Comparison of ENCODE assay signal across 8 mouse cellular contexts in genomic region chr15:12490969-12491368, GRCm38 (mm10).
DNase-seq lines count a peak whose midpoint lies in the region; ATAC-seq lines count a peak whose summit lies in the region.

No protein-coding gene starts in this region.

- no peak overlapping the region for H3K4me3 ChIP-seq in forebrain, embryonic 15.5 days
- no peak overlapping the region for H3K4me3 ChIP-seq in hindbrain, embryonic 11.5 days (ENCODE audit: low read depth, low read length)
- no peak overlapping the region for H3K4me3 ChIP-seq in midbrain, embryonic 14.5 days (replicated peaks; ENCODE audit: low read depth, low read length)

- peak; percentile 56 for DNase-seq in right cerebral cortex, adult 18-20 months
- no peak for DNase-seq in right cerebral cortex, postnatal 4 days
- peak; percentile 19 for DNase-seq in hindbrain, embryonic 11.5 days (ENCODE audit: low spot score)
- peak; percentile 32 to 38 for DNase-seq in left cerebral cortex, adult 18-20 months (ENCODE audit: low spot score in 2 of 2)
- peak; percentile 59 for DNase-seq in midbrain, embryonic 14.5 days
- no peak for DNase-seq in thymus, adult 18-20 months

- H3K9me3 ChIP-seq in forebrain, embryonic 15.5 days: no peaks in the 10 kb centered on the region
- no peaks in the 10 kb centered on the region for H3K9me3 ChIP-seq in hindbrain, embryonic 11.5 days (ENCODE audit: control insufficient read depth, low read length)
- no peaks in the 10 kb centered on the region for H3K9me3 ChIP-seq in midbrain, embryonic 14.5 days (ENCODE audit: control insufficient read depth, low read length)

- no peak overlapping the region for H3K9ac ChIP-seq in forebrain, embryonic 15.5 days (replicated peaks)
- no peak overlapping the region for H3K9ac ChIP-seq in hindbrain, embryonic 11.5 days (ENCODE audit: low read depth, low read length)
- no peak overlapping the region for H3K9ac ChIP-seq in midbrain, embryonic 14.5 days (replicated peaks; ENCODE audit: low read length)

- H3K27ac ChIP-seq in forebrain, embryonic 15.5 days (replicated peaks): 0 out of 2 replicates have a peak overlapping the region, but pooled peaks have one; percentile 36
- H3K27ac ChIP-seq in hindbrain, embryonic 11.5 days (ENCODE audit: low read depth, low read length): no peak overlapping the region
- no peak overlapping the region for H3K27ac ChIP-seq in midbrain, embryonic 14.5 days (replicated peaks; ENCODE audit: low read depth, low read length)

- no peak overlapping the region for H3K4me2 ChIP-seq in forebrain, embryonic 15.5 days (replicated peaks)
- no peak overlapping the region for H3K4me2 ChIP-seq in hindbrain, embryonic 11.5 days (replicated peaks; ENCODE audit: low read depth, low read length)
- no peak overlapping the region for H3K4me2 ChIP-seq in midbrain, embryonic 14.5 days (ENCODE audit: low read length)

- peaks cover 10% of the 10 kb centered on the region for H3K4me1 ChIP-seq in forebrain, embryonic 15.5 days
- H3K4me1 ChIP-seq in hindbrain, embryonic 11.5 days (replicated peaks; ENCODE audit: control insufficient read depth, insufficient read depth, low read length): 0 out of 2 replicates have a peak, but pooled peaks cover 2% of the 10 kb centered on the region
- peaks cover 8% of the 10 kb centered on the region; the same call in 1 of the 2 replicates for H3K4me1 ChIP-seq in midbrain, embryonic 14.5 days (ENCODE audit: control insufficient read depth, insufficient read depth, low read length)

- no peak; the same call in none of the 2 replicates for ATAC-seq in forebrain, embryonic 15.5 days (replicated peaks)
- ATAC-seq in hindbrain, embryonic 11.5 days (ENCODE audit: low FRiP score): no peak
- no peak for ATAC-seq in midbrain, embryonic 14.5 days (ENCODE audit: low FRiP score, low TSS enrichment)
- ATAC-seq in megakaryocyte-erythroid progenitor cell, adult 5-6 weeks (replicated peaks; ENCODE audit: low FRiP score, low TSS enrichment, poor library complexity, severe bottlenecking): no peak

- no peaks in the 10 kb centered on the region for H3K36me3 ChIP-seq in forebrain, embryonic 15.5 days
- no peaks in the 10 kb centered on the region for H3K36me3 ChIP-seq in hindbrain, embryonic 11.5 days (ENCODE audit: control insufficient read depth, insufficient read depth, low read length)
- no peaks in the 10 kb centered on the region for H3K36me3 ChIP-seq in midbrain, embryonic 14.5 days (ENCODE audit: control insufficient read depth, insufficient read depth, low read length)

- WGBS in forebrain, embryonic 15.5 days: 20% methylated on average over 3 of the region's 3 CpGs
- WGBS in hindbrain, embryonic 11.5 days: 37% methylated on average over 3 of the region's 3 CpGs
- 34% methylated on average over 3 of the region's 3 CpGs for WGBS in midbrain, embryonic 14.5 days

- H3K27me3 ChIP-seq in forebrain, embryonic 15.5 days: no peaks in the 10 kb centered on the region
- H3K27me3 ChIP-seq in hindbrain, embryonic 11.5 days (ENCODE audit: control insufficient read depth, insufficient read depth, low read length): no peaks in the 10 kb centered on the region
- no peaks in the 10 kb centered on the region for H3K27me3 ChIP-seq in midbrain, embryonic 14.5 days (ENCODE audit: control insufficient read depth, insufficient read depth, low read length)

Comparison
In these comparisons a context has a peak if more than half of its experiments do, and no peak if none do; other contexts are left out.
1. DNase-seq: peak in right cerebral cortex, adult 18-20 months (single experiment), hindbrain, embryonic 11.5 days (single experiment), left cerebral cortex, adult 18-20 months (2 of 2) and midbrain, embryonic 14.5 days (single experiment); none in right cerebral cortex, postnatal 4 days (single experiment) and thymus, adult 18-20 months (0 of 2).